Mouse (Mus musculus): ENCODE measurements around the gene Dcaf5. TPM values are rescaled to one million over a fixed set of nuclear protein-coding genes. Genes with fewer than 3 reads are reported as not detected.

Gene Dcaf5
- polyA plus RNA-seq (2012; rRNA removed) = 17.0 and 17.2 TPM in 2 replicates

DNA sequence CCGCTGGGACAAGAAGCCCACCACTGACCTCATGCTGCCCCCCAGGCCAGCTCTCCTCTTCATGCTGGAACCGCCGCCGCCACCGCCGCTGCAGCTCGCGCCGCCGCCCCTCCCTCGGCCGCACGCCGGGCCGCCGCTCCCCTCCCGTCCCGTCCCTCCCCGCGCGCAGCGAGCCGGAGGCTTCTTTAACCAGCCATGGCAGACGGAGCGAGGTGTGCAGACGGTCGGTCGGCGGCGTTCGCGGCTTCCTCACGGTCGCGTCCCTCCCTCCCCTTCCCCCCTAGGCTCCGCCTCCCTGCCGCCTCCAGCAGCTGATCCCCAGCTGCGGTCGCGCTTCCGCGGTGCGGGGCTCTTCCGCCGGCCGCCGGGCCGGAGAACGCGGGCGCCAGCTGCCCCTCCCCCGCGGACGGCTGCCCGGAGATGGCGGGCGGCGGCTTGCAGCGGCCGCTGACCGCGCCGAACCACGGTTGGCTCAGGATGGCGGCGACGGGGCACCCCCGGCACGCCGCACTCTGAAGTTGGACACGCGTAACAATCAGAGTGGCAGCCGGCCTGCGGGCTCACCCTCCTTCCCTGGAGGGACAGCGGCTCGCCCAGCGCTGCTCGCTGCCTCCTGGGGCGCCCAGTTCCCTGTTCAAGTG, at the start of gene Dcaf5:
Dcaf5 (minus strand) TSS at position 266 of the 641 bp plus-strand sequence.
- TF ChIP-seq POLR2A (IDR thresholded peaks at IDR 0.05; ENCODE audit: low read depth, low read length) = peak; percentile 73
- no peak for TF ChIP-seq CTCF (conservative IDR thresholded peaks at IDR 0.05; ENCODE audit: insufficient read depth, insufficient read length, low read depth, low read length)
- Histone ChIP-seq H3K4me1 (ENCODE audit: control insufficient read depth, insufficient read depth, low read length) (no peaks in the 10 kb centered on the region; the same call in 1 of the 2 replicates), H3K36me3 (ENCODE audit: control insufficient read depth, insufficient read depth, low read length) (no peaks in the 10 kb centered on the region), H3K27me3 (replicated peaks; ENCODE audit: control insufficient read depth, insufficient read depth, low read length) (no peaks in the 10 kb centered on the region), H3K27ac (ENCODE audit: insufficient read depth, low read depth, low read length) (peak within 1 kb of the TSS; percentile 79), H3K4me3 (ENCODE audit: insufficient read depth, low read depth, low read length) (peak within 1 kb of the TSS; percentile 79)
- WGBS = 1% methylated on average over 72 of the region's 79 CpGs
- DNase-seq = peak; percentile 87

DNA sequence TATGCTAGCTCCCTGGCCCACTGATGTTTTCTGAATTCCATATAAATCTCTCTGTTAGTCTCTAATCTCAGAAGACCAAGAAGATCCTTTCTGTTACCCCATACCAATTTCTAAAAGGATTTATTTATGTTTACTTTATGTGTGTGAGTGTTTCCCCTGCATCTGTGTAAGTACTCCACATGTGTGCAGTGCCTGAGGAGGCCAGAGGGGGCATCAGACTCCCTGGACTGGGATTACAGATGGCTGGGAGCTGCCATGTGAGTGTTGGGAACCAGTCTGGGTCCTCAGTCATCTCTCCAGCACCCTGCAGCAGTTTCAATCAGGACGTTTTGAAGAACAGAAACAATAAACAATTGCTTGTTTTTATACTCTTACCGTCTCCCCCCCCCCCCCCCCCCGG, 47.0 kb upstream of the Dcaf5 start:
- no peaks in the 10 kb centered on the region for H3K27me3 ChIP-seq (replicated peaks; ENCODE audit: control insufficient read depth, insufficient read depth, low read length)
- WGBS = 67% methylated on average over 3 of the region's 3 CpGs
- TF ChIP-seq POLR2A (IDR thresholded peaks at IDR 0.05; ENCODE audit: low read depth, low read length) (no peak), CTCF (conservative IDR thresholded peaks at IDR 0.05; ENCODE audit: insufficient read depth, insufficient read length, low read depth, low read length) (no peak)
- no peak for DNase-seq
- no peak overlapping the region for H3K27ac ChIP-seq (ENCODE audit: insufficient read depth, low read depth, low read length)
- H3K4me1 ChIP-seq (ENCODE audit: control insufficient read depth, insufficient read depth, low read length) = no peaks in the 10 kb centered on the region
- H3K4me3 ChIP-seq (ENCODE audit: insufficient read depth, low read depth, low read length) = no peak overlapping the region
- no peaks in the 10 kb centered on the region; the same call in 1 of the 2 replicates for H3K36me3 ChIP-seq (ENCODE audit: control insufficient read depth, insufficient read depth, low read length)

GRCm38 (mm10) chr12:80479986-80480385, 43.6 kb upstream of the Dcaf5 start:
- no peak overlapping the region for H3K4me3 ChIP-seq (ENCODE audit: insufficient read depth, low read depth, low read length)
- no peaks in the 10 kb centered on the region for H3K27me3 ChIP-seq (replicated peaks; ENCODE audit: control insufficient read depth, insufficient read depth, low read length)
- no peak for DNase-seq
- 94% methylated on average over 3 of the region's 3 CpGs for WGBS
- TF ChIP-seq CTCF (conservative IDR thresholded peaks at IDR 0.05; ENCODE audit: insufficient read depth, insufficient read length, low read depth, low read length) (no peak), POLR2A (IDR thresholded peaks at IDR 0.05; ENCODE audit: low read depth, low read length) (no peak)
- no peaks in the 10 kb centered on the region; the same call in 1 of the 2 replicates for H3K36me3 ChIP-seq (ENCODE audit: control insufficient read depth, insufficient read depth, low read length)
- H3K27ac ChIP-seq (ENCODE audit: insufficient read depth, low read depth, low read length) = no peak overlapping the region
- H3K4me1 ChIP-seq (ENCODE audit: control insufficient read depth, insufficient read depth, low read length) = no peaks in the 10 kb centered on the region

DNA sequence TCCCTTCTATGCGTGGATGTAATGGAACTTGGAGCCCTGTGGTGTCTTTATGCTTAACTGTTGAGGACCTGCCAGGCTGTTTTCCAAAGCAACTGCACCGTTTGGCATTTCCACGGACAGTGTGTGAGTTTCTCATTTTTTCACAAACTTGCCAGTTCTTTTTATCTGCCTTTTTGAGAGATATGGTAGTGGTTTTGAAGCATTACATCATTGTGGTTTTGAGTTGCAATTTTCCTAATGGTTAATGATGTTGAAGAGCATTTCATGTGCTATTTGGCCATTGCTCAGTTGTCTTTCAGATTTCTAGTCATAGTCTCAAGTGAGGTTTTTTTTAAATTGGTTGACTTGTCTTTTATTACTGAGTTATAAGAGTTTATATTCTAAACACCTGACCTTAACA, 37.3 kb upstream of the Dcaf5 start:
- Histone ChIP-seq H3K4me1 (ENCODE audit: control insufficient read depth, insufficient read depth, low read length) (no peaks in the 10 kb centered on the region), H3K27ac (ENCODE audit: insufficient read depth, low read depth, low read length) (no peak overlapping the region), H3K4me3 (ENCODE audit: insufficient read depth, low read depth, low read length) (no peak overlapping the region), H3K27me3 (replicated peaks; ENCODE audit: control insufficient read depth, insufficient read depth, low read length) (no peaks in the 10 kb centered on the region), H3K36me3 (ENCODE audit: control insufficient read depth, insufficient read depth, low read length) (no peaks in the 10 kb centered on the region)
- WGBS = 89% methylated on average over 3 of the region's 3 CpGs
- DNase-seq = no peak
- TF ChIP-seq CTCF (conservative IDR thresholded peaks at IDR 0.05; ENCODE audit: insufficient read depth, insufficient read length, low read depth, low read length) (no peak), POLR2A (IDR thresholded peaks at IDR 0.05; ENCODE audit: low read depth, low read length) (no peak)

DNA sequence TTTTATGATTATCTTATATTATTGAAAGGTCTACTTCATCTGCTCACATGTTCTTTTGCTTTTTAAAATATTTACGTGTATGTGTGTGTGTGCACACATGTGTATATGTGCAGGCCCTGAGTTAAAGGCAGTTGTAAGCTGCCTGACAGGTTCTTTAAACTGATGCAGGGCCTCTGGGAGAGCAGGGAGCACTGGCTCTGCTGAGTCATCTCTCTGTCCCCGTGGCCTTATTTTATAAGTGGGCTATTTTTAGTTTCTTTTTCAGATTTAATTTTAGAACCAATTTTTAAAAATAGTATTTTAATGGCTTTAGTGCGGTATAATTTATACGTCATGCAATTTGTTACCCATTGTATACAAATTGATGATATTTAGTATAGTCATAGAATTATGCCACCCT, 35.5 kb upstream of the Dcaf5 start:
- no peak for DNase-seq
- Histone ChIP-seq H3K4me1 (ENCODE audit: control insufficient read depth, insufficient read depth, low read length) (no peaks in the 10 kb centered on the region), H3K27me3 (replicated peaks; ENCODE audit: control insufficient read depth, insufficient read depth, low read length) (no peaks in the 10 kb centered on the region), H3K27ac (ENCODE audit: insufficient read depth, low read depth, low read length) (no peak overlapping the region), H3K36me3 (ENCODE audit: control insufficient read depth, insufficient read depth, low read length) (no peaks in the 10 kb centered on the region), H3K4me3 (ENCODE audit: insufficient read depth, low read depth, low read length) (no peak overlapping the region)
- TF ChIP-seq POLR2A (IDR thresholded peaks at IDR 0.05; ENCODE audit: low read depth, low read length) = no peak
- no peak for TF ChIP-seq CTCF (conservative IDR thresholded peaks at IDR 0.05; ENCODE audit: insufficient read depth, insufficient read length, low read depth, low read length)
- WGBS = 66% methylated on average over 4 of the region's 4 CpGs

- no peak overlapping the region for H3K27ac ChIP-seq (ENCODE audit: insufficient read depth, low read depth, low read length)
- H3K4me1 ChIP-seq (ENCODE audit: control insufficient read depth, insufficient read depth, low read length) = no peaks in the 10 kb centered on the region
- 84% methylated on average over 2 of the region's 2 CpGs for whole genome bisulfite sequencing
- no peak for DNase-seq
- TF ChIP-seq CTCF (conservative IDR thresholded peaks at IDR 0.05; ENCODE audit: insufficient read depth, insufficient read length, low read depth, low read length) = no peak
- no peaks in the 10 kb centered on the region for H3K36me3 ChIP-seq (ENCODE audit: control insufficient read depth, insufficient read depth, low read length)
- H3K27me3 ChIP-seq (replicated peaks; ENCODE audit: control insufficient read depth, insufficient read depth, low read length) = no peaks in the 10 kb centered on the region
- no peak overlapping the region for H3K4me3 ChIP-seq (ENCODE audit: insufficient read depth, low read depth, low read length)
These were observed 33.8 kb upstream of the Dcaf5 start for GRCm38 (mm10) chr12:80470206-80470605.

DNA sequence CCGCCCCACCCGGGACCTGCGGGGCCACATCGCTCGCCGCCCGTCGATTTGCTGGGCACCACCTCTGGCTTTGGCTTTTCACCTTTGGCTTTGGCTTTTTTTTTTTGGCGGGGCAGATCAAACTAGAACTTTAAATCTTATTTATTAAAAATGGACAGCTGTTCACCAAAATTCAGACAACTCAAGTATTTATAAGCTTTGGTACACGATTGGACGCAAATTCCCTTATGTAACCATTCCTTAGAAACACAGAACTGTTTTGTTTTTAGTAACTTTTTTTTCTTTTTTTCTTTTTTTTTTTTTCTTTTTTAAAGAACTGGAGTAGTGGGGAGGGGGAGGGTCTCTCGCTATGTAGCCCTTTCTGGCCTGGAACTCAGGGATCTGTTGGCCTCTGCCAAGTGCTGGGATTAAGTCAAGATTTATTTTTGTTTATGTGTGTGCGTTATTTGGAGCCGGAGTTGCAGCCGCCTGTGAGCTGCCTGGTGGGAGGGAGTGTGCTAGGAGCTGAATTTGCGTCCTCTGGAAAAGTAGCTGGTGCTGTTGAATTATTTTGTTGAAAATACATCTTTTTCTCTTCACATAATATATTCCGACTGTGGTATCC, 27.4 kb upstream of the Dcaf5 start:
- Histone ChIP-seq H3K4me1 (ENCODE audit: control insufficient read depth, insufficient read depth, low read length) (no peaks in the 10 kb centered on the region), H3K27me3 (replicated peaks; ENCODE audit: control insufficient read depth, insufficient read depth, low read length) (no peaks in the 10 kb centered on the region), H3K36me3 (ENCODE audit: control insufficient read depth, insufficient read depth, low read length) (no peaks in the 10 kb centered on the region), H3K27ac (ENCODE audit: insufficient read depth, low read depth, low read length) (no peak overlapping the region), H3K4me3 (ENCODE audit: insufficient read depth, low read depth, low read length) (peak overlapping the region; percentile 69)
- DNase-seq = peak; percentile 5
- 5% methylated on average over 17 of the region's 17 CpGs for WGBS
- TF ChIP-seq POLR2A (IDR thresholded peaks at IDR 0.05; ENCODE audit: low read depth, low read length) (no peak), CTCF (conservative IDR thresholded peaks at IDR 0.05; ENCODE audit: insufficient read depth, insufficient read length, low read depth, low read length) (no peak)

Data from kidney, adult 2 months (tissue).